Mouse (Mus musculus) liver, embryonic 11.5 days (tissue): ENCODE results near the gene Adgrv1. TPM values are rescaled to one million over a fixed set of nuclear protein-coding genes. Genes with fewer than 3 reads are reported as not detected.

Source experiments
- ATAC-seq: fragments of 200-750 bp; cut with Nextera tagmentation; replicated peaks from 2 replicates; pipeline ENCODE4 v1.8.0; 2017; ENCODE audit warnings: moderate number of reproducible peaks, mild to moderate bottlenecking, moderate TSS enrichment, moderate library complexity; ENCODE audit not compliant: low FRiP score
- DNase-seq: peaks from one replicate; pipeline ENCODE4 v3.0.0-alpha.2; 2017; ENCODE audit warnings: low spot score
- H3K27ac ChIP-seq: fragments of 300-500 bp; sonication (generic); 2 replicates; pipeline ENCODE4 v1.5.1; 2014; ENCODE audit warnings: mild to moderate bottlenecking, low read depth, low read length, control low read depth
- H3K27me3 ChIP-seq: fragments of 300-500 bp; sonication (generic); replicated peaks from 2 replicates; pipeline ENCODE4 v1.6.1; 2014; ENCODE audit warnings: low read length, mixed read lengths; ENCODE audit not compliant: control insufficient read depth, insufficient read depth
- H3K36me3 ChIP-seq: fragments of 300-500 bp; sonication (generic); 2 replicates; pipeline ENCODE4 v1.6.1; 2014; ENCODE audit warnings: mild to moderate bottlenecking, low read length, moderate library complexity, mixed read lengths; ENCODE audit not compliant: control insufficient read depth, insufficient read depth
- H3K4me1 ChIP-seq: fragments of 300-500 bp; sonication (generic); replicated peaks from 2 replicates; pipeline ENCODE4 v1.6.1; 2014; ENCODE audit warnings: low read length, mixed read lengths; ENCODE audit not compliant: control insufficient read depth, insufficient read depth
- H3K4me2 ChIP-seq: fragments of 300-500 bp; sonication (generic); 2 replicates; pipeline ENCODE4 v1.6.1; 2014; ENCODE audit warnings: mild to moderate bottlenecking, control low read depth, moderate library complexity
- H3K4me3 ChIP-seq: fragments of 300-500 bp; sonication (generic); 2 replicates; pipeline ENCODE4 v1.5.1; 2014; ENCODE audit warnings: low read depth, low read length, control low read depth
- H3K9ac ChIP-seq: fragments of 300-500 bp; sonication (generic); 2 replicates; pipeline ENCODE4 v1.6.1; 2014; ENCODE audit warnings: low read depth, low read length, control low read depth
- H3K9me3 ChIP-seq: fragments of 300-500 bp; sonication (generic); 2 replicates; pipeline ENCODE4 v1.6.1; 2016; ENCODE audit warnings: low read length, inconsistent platforms, mixed read lengths; ENCODE audit not compliant: control insufficient read depth
- WGBS: fragments of 180-500 bp; shearing (Covaris S2); extraction: QIAGEN DNeasy Blood & Tissue Kit; methylation state at CpG from one replicate; pipeline ENCODE4 v1.1.7; 2014; 5-methylcytosine and 5-hydroxymethylcytosine counted together
- polyA plus RNA-seq: library from polyadenylated mRNA; unstranded; fragments of >200 nt; fragmentation: Nextera tagmentation; extraction: Ambion mirVana; gene quantifications from 2 replicates; pipeline ENCODE4 v1.2.1, GENCODE M21; 2014

Gene Adgrv1
- polyA plus RNA-seq, 1 experiment from 2014 or later: 0.58 TPM

DNA sequence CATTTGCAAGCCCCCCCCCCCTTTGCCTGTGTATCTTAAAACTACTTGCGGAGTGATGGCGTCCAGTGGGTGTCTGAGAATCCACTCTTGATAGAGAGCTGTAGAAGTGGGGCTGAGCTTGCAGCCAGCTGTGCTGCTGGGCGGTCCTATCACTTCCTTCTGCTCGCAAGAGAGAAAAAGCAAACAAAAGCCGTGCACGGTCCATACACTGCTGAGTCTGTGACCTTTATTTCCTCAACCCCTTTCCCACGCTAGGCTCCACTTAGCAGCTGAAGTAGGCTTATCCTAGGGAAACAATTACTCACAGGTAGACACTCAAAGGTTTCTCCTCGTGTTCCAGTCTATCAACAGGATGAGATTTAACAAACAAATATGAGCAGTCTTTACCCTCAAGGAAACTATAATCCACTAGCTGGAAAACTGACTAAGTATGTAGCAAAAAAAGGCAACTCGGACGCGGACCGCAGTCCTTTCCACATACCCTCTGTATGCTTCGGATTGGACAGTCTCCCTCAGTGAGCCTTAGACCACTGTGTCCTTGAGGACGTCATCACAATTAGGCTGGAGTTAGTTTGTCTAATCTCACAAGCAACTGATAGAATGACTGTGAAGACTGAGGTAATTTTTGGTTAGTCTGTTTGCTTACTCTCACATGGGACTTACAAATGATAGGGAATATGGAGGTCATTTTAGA, 281.3 kb downstream of the Adgrv1 start:
- Histone ChIP-seq H3K4me3 (no peak overlapping the region), H3K9ac (no peak overlapping the region), H3K4me2 (peak overlapping the region; percentile 2; the same call in 1 of the 2 replicates), H3K27ac (no peak overlapping the region), H3K27me3 (no peaks in the 10 kb centered on the region), H3K9me3 (no peaks in the 10 kb centered on the region), H3K36me3 (no peaks in the 10 kb centered on the region), H3K4me1 (no peaks in the 10 kb centered on the region)
- peak; percentile 78 for ATAC-seq
- DNase-seq: no peak
- WGBS: 62% methylated on average over 14 of the region's 14 CpGs

DNA sequence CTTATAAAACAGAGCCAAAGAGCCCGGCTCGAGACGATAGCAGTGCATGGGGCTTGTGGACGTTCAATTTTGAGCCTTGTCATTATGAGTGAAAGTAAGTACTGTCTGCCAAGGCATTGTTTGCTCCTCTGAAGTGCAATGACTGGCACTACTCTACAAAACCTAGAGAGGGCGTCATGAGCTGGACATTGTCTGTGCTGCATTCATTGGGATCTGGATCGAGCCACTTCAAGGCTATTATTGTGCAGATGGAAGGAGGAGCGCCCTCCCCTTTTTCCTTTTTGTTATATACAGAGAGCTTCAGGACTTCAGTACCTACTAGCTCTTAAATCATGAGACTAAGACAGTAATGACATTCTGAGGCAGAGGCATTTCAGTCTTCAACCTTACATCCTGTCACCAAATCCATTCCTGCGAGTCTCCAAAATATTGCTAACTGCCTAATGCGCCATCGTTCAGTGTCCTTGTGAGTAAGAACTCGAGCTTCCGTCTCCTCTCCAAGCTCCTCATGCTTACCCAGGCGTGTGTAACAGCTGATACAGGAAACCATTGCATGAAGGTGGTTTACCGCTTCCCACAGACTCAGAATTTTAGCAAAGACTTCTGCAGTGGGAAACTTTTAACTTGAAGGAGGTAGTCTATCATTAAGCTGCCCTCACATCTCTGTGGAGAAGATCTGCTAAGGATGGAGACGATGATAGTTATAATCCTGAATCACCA, 285.5 kb downstream of the Adgrv1 start:
- Histone ChIP-seq H3K36me3 (no peaks in the 10 kb centered on the region), H3K27me3 (no peaks in the 10 kb centered on the region), H3K4me3 (no peak overlapping the region), H3K9ac (no peak overlapping the region), H3K4me2 (no peak overlapping the region), H3K4me1 (no peaks in the 10 kb centered on the region), H3K27ac (no peak overlapping the region), H3K9me3 (no peaks in the 10 kb centered on the region)
- WGBS: 83% methylated on average over 15 of the region's 15 CpGs
- DNase-seq (no peak), ATAC-seq (no peak)

DNA sequence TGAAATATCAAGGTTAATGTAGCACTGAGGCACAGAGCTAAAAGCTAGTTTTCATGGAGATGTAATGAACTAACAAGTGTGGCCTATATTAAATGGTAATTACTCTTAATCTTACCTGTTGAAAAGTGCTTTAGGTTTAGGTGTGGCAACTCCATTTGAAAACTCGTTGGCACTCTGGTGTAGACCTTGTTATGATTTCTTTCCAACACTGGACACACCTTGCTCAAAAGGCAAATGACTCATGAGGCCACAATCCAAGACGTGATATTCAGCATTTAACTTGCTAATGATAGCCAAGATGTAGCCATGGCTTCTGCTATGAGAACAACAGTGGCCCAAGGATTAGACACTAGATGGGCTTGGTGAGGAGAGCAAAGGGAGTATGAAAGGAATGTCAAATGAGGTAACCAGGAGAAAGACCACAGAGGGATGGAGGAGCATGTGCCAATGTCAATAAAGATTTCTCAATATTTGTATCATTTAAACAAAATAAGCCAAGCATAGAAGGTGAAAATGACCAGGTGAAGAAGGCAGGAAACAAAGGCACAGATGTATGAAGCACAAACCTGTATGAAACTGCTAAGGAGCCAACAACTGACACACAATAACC, 289.9 kb downstream of the Adgrv1 start:
- 70% methylated on average over 2 of the region's 2 CpGs for WGBS
- DNase-seq: no peak
- no peak for ATAC-seq

DNA sequence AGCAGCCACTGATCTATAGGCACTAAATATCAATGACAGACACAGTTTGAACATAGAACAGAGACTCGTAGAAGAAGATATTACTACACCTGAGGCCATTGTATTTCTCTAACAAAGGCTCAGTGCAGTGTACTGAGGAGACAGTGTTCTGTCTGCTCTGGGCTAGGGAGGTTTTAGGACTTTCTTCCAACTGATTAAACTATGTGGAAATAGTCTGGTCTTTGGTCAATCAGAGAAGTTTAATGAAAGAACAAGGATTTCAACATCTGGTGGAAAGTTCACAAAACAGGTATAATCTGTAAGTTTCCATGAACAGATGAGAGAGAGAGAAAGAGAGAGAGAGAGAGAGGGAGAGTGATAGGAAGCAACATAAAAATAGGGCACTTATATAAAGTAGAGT, 297.7 kb downstream of the Adgrv1 start:
- H3K4me3 ChIP-seq: no peak overlapping the region
- WGBS: 71% methylated on average over 1 of the region's 1 CpGs
- H3K9me3 ChIP-seq: no peaks in the 10 kb centered on the region
- H3K4me1 ChIP-seq: peaks cover 4% of the 10 kb centered on the region; the same call in 1 of the 2 replicates
- H3K27ac ChIP-seq: no peak overlapping the region
- ATAC-seq: no peak
- no peak overlapping the region for H3K4me2 ChIP-seq
- H3K9ac ChIP-seq: no peak overlapping the region
- H3K36me3 ChIP-seq: no peaks in the 10 kb centered on the region
- no peak for DNase-seq
- H3K27me3 ChIP-seq: no peaks in the 10 kb centered on the region

More for the DNA sequence above, 289.9 kb downstream of the Adgrv1 start:
- Histone ChIP-seq H3K4me2 (no peak overlapping the region), H3K4me3 (no peak overlapping the region), H3K4me1 (no peaks in the 10 kb centered on the region), H3K36me3 (no peaks in the 10 kb centered on the region), H3K27me3 (no peaks in the 10 kb centered on the region), H3K9me3 (no peaks in the 10 kb centered on the region), H3K9ac (no peak overlapping the region), H3K27ac (no peak overlapping the region)

DNA sequence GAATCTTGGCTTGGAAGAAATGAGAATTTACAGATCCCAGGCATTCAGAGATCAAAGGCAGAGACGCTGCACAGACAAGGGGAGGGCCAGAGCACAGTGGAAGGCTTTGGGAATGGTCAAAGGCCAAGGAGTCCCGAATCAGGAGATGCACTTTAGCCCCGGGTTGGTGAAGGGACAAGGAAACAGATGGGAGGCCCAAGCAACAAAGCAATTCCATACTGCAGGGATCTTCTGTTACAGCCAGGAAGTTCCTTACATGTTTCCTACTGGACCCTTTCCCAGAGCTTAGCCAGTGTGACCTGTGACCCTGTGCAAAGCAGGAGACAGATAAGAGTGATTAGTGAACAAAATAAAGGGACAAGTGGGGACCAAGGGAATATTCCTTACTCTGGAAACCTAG, 300.9 kb downstream of the Adgrv1 start:
- H3K27me3 ChIP-seq: no peaks in the 10 kb centered on the region
- no peak overlapping the region for H3K4me3 ChIP-seq
- no peak overlapping the region for H3K9ac ChIP-seq
- H3K4me1 ChIP-seq: peaks cover 4% of the 10 kb centered on the region; the same call in 1 of the 2 replicates
- 25% methylated on average over 3 of the region's 3 CpGs for WGBS
- peak; percentile 64 for ATAC-seq
- H3K9me3 ChIP-seq: no peaks in the 10 kb centered on the region
- no peak overlapping the region for H3K27ac ChIP-seq
- H3K36me3 ChIP-seq: no peaks in the 10 kb centered on the region
- no peak for DNase-seq
- H3K4me2 ChIP-seq: no peak overlapping the region

DNA sequence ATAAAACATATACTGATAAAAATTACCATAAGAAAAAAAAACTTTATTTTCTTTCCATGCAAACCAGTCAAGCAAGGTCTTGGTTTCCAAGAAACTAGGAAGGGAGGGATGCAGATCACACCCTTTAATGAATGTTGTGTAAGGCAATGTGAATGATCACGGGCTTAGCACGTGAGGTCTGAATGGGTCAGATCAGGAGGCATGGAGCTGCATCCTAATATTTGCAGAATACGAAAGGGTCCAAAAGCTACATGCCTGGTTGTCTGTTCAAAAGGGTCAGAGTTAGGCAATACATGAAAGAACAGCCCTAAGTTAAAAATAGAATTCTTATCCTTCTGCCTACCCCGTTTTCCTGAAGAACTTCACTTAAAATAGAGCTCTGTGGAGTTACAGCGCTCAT, 303.2 kb downstream of the Adgrv1 start:
- Histone ChIP-seq H3K27me3 (no peaks in the 10 kb centered on the region), H3K27ac (no peak overlapping the region), H3K9me3 (no peaks in the 10 kb centered on the region), H3K36me3 (no peaks in the 10 kb centered on the region), H3K9ac (no peak overlapping the region), H3K4me3 (no peak overlapping the region), H3K4me1 (peaks cover 4% of the 10 kb centered on the region; the same call in 1 of the 2 replicates), H3K4me2 (no peak overlapping the region)
- ATAC-seq (no peak), DNase-seq (no peak)
- 72% methylated on average over 5 of the region's 5 CpGs for WGBS

DNA sequence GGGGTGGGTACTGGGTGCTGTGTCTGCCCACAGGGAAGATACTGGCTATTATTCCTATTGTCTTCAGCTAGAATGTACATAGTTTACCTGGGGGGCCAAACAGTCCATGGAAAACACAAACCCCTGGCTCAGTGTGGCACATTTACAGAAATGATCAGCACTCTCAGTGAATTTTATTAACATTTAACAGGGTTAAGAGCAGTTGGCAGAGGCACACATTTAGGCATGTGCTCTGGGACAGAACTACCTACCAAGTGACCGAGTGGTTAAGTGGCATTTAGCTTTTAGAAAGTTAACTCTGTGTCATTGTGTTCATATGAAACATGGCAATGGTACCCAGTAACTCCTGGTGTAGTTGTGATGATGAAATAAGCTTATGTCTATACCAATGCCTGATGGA, 304.8 kb downstream of the Adgrv1 start:
- Histone ChIP-seq H3K4me3 (no peak overlapping the region), H3K36me3 (no peaks in the 10 kb centered on the region), H3K9me3 (no peaks in the 10 kb centered on the region), H3K9ac (no peak overlapping the region), H3K4me2 (no peak overlapping the region), H3K4me1 (peaks cover 4% of the 10 kb centered on the region; the same call in 1 of the 2 replicates), H3K27ac (no peak overlapping the region), H3K27me3 (no peaks in the 10 kb centered on the region)
- no peak for DNase-seq
- ATAC-seq: no peak
- 79% methylated on average over 1 of the region's 1 CpGs for WGBS

DNA sequence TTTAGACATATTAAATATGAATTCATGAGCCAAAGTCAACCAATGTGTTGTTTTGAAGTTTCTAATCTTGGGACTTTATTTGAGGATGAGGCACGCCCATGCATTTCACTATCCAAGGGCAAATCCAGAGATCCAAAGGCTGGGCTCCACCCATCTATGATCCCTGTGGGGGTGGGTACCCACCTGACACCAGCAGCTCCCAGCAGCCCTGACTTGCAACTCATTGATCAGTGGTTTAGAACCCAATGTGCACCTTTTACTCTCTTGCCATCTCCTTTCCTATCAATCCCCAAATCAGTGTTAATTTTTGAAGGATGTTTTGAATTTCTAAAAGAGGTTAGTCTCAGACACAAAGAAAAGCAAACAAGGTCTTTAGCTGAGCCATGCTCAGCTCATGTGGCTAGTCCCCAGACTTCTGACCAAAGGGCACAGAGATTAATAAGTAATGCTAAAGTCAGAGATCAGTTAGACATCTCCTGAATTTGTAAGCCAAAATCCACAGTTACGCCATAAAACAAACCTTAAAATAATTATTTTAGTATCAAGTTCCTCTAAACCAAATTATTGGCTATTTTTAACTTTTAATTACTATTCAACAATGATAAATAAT, 307.2 kb downstream of the Adgrv1 start:
- WGBS: 78% methylated on average over 2 of the region's 2 CpGs
- no peaks in the 10 kb centered on the region for H3K36me3 ChIP-seq
- H3K27ac ChIP-seq: no peak overlapping the region
- no peak overlapping the region for H3K9ac ChIP-seq
- no peak overlapping the region for H3K4me2 ChIP-seq
- H3K4me3 ChIP-seq: no peak overlapping the region
- no peaks in the 10 kb centered on the region for H3K27me3 ChIP-seq
- no peaks in the 10 kb centered on the region for H3K4me1 ChIP-seq
- DNase-seq (no peak), ATAC-seq (no peak)
- H3K9me3 ChIP-seq: no peaks in the 10 kb centered on the region
